Mouse (Mus musculus) thymus, postnatal 10 days (tissue): ENCODE data around the gene Ovch2.
"Not testable (repeated sequence)": the region's sequence is repeated elsewhere in the genome, so short reads cannot be mapped to it uniquely, and the experiment has no call there.

ENCODE experiments used
- DNase-seq, 2 experiments: peaks; one replicate each; pipeline ENCODE4 v3.0.0; 2021; ENCODE audit warnings: low spot score in 2 of 2

The Ovch2 gene

GRCm38 (mm10) chr7:107801108-107801507 lies at the start of gene Ovch2:
TSS of gene Ovch2 (minus strand) at chr7:107801208.
- no peak for DNase-seq

GRCm38 (mm10) chr7:107847390-107847789 lies 46.4 kb upstream of the Ovch2 start, which contains the start of gene Olfr470:
TSS of gene Olfr470 (minus strand) at chr7:107847490.
- not testable (repeated sequence) for DNase-seq

GRCm38 (mm10) chr7:107841719-107842118 lies 40.7 kb upstream of the Ovch2 start:
- DNase-seq = no peak

GRCm38 (mm10) chr7:107825441-107825840 lies 24.4 kb upstream of the Ovch2 start, which contains the start of gene Olfr469:
TSS of gene Olfr469 (minus strand) at chr7:107825541.
- DNase-seq = not testable (repeated sequence)

- DNase-seq = not testable (repeated sequence)
Measured at GRCm38 (mm10) chr7:107823867-107824266, 22.9 kb upstream of the Ovch2 start.

GRCm38 (mm10) chr7:107819442-107819841 lies 18.4 kb upstream of the Ovch2 start:
- DNase-seq = no peak

- no peak for DNase-seq
Measured at GRCm38 (mm10) chr7:107811963-107812362, 11.0 kb upstream of the Ovch2 start, which contains the start of gene Olfr467. TSS of gene Olfr467 (plus strand) at chr7:107812263.

- no peak for DNase-seq
Measured at GRCm38 (mm10) chr7:107802138-107802537, 1.1 kb upstream of the Ovch2 start.

GRCm38 (mm10) chr7:107796500-107796899 lies 4.5 kb downstream of the Ovch2 start:
- DNase-seq = no peak

- no peak for DNase-seq
Measured at GRCm38 (mm10) chr7:107787977-107788620, 12.9 kb downstream of the Ovch2 start.

GRCm38 (mm10) chr7:107779611-107780010 lies 21.4 kb downstream of the Ovch2 start:
- peak in 1 of 2 experiments; percentile 6 for DNase-seq

GRCm38 (mm10) chr7:107778216-107778615 lies 22.8 kb downstream of the Ovch2 start:
- no peak for DNase-seq

- DNase-seq = no peak
Measured at GRCm38 (mm10) chr7:107770812-107771211, 30.2 kb downstream of the Ovch2 start.

GRCm38 (mm10) chr7:107757308-107758151 lies 43.5 kb downstream of the Ovch2 start, which contains the start of gene Cyb5r2:
TSS of gene Cyb5r2 (minus strand) at chr7:107758032.
- DNase-seq = no peak

GRCm38 (mm10) chr7:107756748-107757147 lies 44.3 kb downstream of the Ovch2 start:
- DNase-seq = no peak

- DNase-seq = no peak
Measured at GRCm38 (mm10) chr7:107755905-107756304, 45.1 kb downstream of the Ovch2 start.

- no peak for DNase-seq
Measured at GRCm38 (mm10) chr7:107752031-107752520, 48.9 kb downstream of the Ovch2 start.

GRCm38 (mm10) chr7:107749721-107750120 lies 51.3 kb downstream of the Ovch2 start:
- DNase-seq = no peak

GRCm38 (mm10) chr7:107749270-107749669 lies 51.7 kb downstream of the Ovch2 start:
- peak in 1 of 2 experiments; percentile 44 for DNase-seq

- peak; percentile 39 to 78 for DNase-seq
Measured at GRCm38 (mm10) chr7:107747954-107748353, 53.1 kb downstream of the Ovch2 start.

GRCm38 (mm10) chr7:107747476-107747875 lies 53.5 kb downstream of the Ovch2 start:
- no peak for DNase-seq

- no peak for DNase-seq
Measured at GRCm38 (mm10) chr7:107746036-107746435, 55.0 kb downstream of the Ovch2 start.
